Mouse (Mus musculus): ENCODE data around the gene Ypel2. TPM values are rescaled to one million over a fixed set of nuclear protein-coding genes. Genes with fewer than 3 reads are reported as not detected.

The Ypel2 gene
- total and polyA plus RNA-seq, 3 experiments = 0.23 to 0.52 TPM; not detected in 1

DNA sequence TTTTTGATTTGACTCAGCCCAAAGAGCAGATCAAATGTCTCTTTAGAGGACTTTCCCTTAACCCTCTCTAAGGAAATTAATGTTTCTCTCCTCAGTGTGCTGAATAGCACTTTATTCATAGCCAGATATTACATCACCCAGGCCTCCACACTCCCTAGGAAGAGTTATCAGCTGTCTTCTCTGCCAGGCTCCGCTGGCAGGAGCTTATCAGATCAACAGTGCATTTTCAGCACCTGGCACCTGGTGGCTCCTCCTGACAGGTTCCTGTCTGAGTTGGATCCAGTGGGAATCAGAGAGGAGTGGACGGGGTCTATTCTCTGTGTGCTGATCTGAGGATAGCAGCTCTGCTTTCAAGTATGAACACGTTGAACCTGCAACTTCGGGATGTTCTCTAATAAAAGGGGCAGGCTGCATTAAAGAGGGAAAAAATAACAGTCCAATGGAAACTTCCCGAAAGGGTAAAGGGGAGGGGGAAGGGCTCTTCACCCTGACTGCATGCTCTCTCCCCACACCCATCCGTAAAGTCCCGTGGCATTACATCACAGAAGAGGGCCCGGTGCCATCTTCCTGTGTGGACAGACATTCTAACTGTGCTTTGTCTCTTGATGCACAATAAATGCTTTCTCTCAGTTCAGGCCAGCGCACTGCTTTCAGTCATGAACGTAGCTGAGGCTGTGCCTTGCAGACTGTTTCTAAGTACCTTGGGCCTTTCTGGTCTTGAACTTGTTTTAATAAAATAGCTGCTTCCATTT lies 8.7 kb upstream of the Ypel2 start:
- DNase-seq (ENCODE audit: low read depth, low spot score) = peak; percentile 61
- no peak overlapping the region for H3K9ac ChIP-seq (ENCODE audit: control insufficient read depth, low read depth, low read length, poor library complexity, severe bottlenecking)
- no peak overlapping the region for H3K4me3 ChIP-seq (ENCODE audit: control insufficient read depth in 1 of 2, insufficient read depth in 1 of 2, low read depth in 2 of 2, low read length in 2 of 2)
- H3K27me3 ChIP-seq (ENCODE audit: control insufficient read depth in 1 of 2, insufficient read depth in 2 of 2, low read length in 2 of 2) = no peaks in the 10 kb centered on the region
- peaks cover 5 to 18% of the 10 kb centered on the region in 2 experiments for H3K4me1 ChIP-seq (ENCODE audit: control insufficient read depth in 1 of 2, insufficient read depth in 2 of 2, low read length in 2 of 2)
- no peaks in the 10 kb centered on the region for H3K79me2 ChIP-seq (ENCODE audit: control insufficient read depth, insufficient read depth, low read length, poor library complexity)
- no peak overlapping the region for H3K27ac ChIP-seq (ENCODE audit: control insufficient read depth, low read depth, low read length)
- peaks cover 0 to 11% of the 10 kb centered on the region in 2 experiments; a peak in 2 of 4 replicates for H3K36me3 ChIP-seq (ENCODE audit: control insufficient read depth in 1 of 2, insufficient read depth in 2 of 2, low read length in 2 of 2)
- no peaks in the 10 kb centered on the region for H3K9me3 ChIP-seq (replicated peaks; ENCODE audit: insufficient read depth, low read length)
- TF ChIP-seq GATA1 (IDR thresholded peaks at IDR 0.05; ENCODE audit: low read depth, low read length) = peak; percentile 75
- TF ChIP-seq POLR2A (IDR thresholded peaks at IDR 0.05; ENCODE audit: control insufficient read depth in 1 of 2, insufficient read depth in 1 of 2, low read depth in 1 of 2, low read length in 2 of 2, poor library complexity in 1 of 2) = no peak
- TF ChIP-seq MEF2A (IDR thresholded peaks at IDR 0.05; ENCODE audit: extremely low read depth, insufficient replicate concordance, low read depth, low read length, poor library complexity, severe bottlenecking) = no peak
- TF ChIP-seq RAD21 (IDR thresholded peaks at IDR 0.05; ENCODE audit: low read depth, low read length) = no peak
- no peak for TF ChIP-seq MYC (IDR thresholded peaks at IDR 0.05; ENCODE audit: low read depth, low read length)
- peak; percentile 44; the same call in 1 of the 2 replicates for TF ChIP-seq KAT2A (conservative IDR thresholded peaks at IDR 0.05; ENCODE audit: low read depth, low read length)
- no peak for TF ChIP-seq E2F4 (IDR thresholded peaks at IDR 0.05; ENCODE audit: borderline replicate concordance, low read depth, low read length)
- TF ChIP-seq TAL1 (IDR thresholded peaks at IDR 0.05; ENCODE audit: low read length) = no peak
- no peak for TF ChIP-seq CHD1 (IDR thresholded peaks at IDR 0.05; ENCODE audit: low read depth, low read length)
- no peak for TF ChIP-seq NELFE (IDR thresholded peaks at IDR 0.05; ENCODE audit: low read depth, low read length)
- peak; percentile 92 for TF ChIP-seq TCF12 (IDR thresholded peaks at IDR 0.05; ENCODE audit: low read depth, low read length)
- no peak for TF ChIP-seq USF2 (IDR thresholded peaks at IDR 0.05; ENCODE audit: borderline replicate concordance in 1 of 2, insufficient read depth in 1 of 2, low read depth in 1 of 2, low read length in 2 of 2)
- no peak for TF ChIP-seq CTCF (IDR thresholded peaks at IDR 0.05 in 2 of 3, conservative IDR thresholded peaks at IDR 0.05 in 1 of 3; ENCODE audit: control insufficient read depth in 1 of 3, insufficient read depth in 1 of 3, low read depth in 2 of 3, low read length in 3 of 3, poor library complexity in 1 of 3, severe bottlenecking in 1 of 3)
- no peak for TF ChIP-seq ZC3H11A (IDR thresholded peaks at IDR 0.05; ENCODE audit: low read depth, low read length)
- no peak for TF ChIP-seq HCFC1 (IDR thresholded peaks at IDR 0.05; ENCODE audit: low read depth, low read length)
- peak; percentile 98 for TF ChIP-seq ETS1 (IDR thresholded peaks at IDR 0.05; ENCODE audit: low read depth, low read length)
- no peak for TF ChIP-seq ZKSCAN1 (IDR thresholded peaks at IDR 0.05; ENCODE audit: low read depth, low read length)
- peak; percentile 49 for TF ChIP-seq MAFK (IDR thresholded peaks at IDR 0.05; ENCODE audit: borderline replicate concordance, low read depth, low read length)
- TF ChIP-seq GABPA (IDR thresholded peaks at IDR 0.05; ENCODE audit: low read depth, low read length) = no peak
- no peak for TF ChIP-seq JUND (IDR thresholded peaks at IDR 0.05; ENCODE audit: low read depth, low read length)
- peak; percentile 61 for TF ChIP-seq MXI1 (IDR thresholded peaks at IDR 0.05; ENCODE audit: low read depth, low read length)
- TF ChIP-seq RCOR1 (IDR thresholded peaks at IDR 0.05; ENCODE audit: low read depth, low read length) = peak; percentile 59; the same call in 1 of the 2 replicates
- TF ChIP-seq POLR2AphosphoS5 (IDR thresholded peaks at IDR 0.05; ENCODE audit: borderline replicate concordance, low read depth, low read length) = no peak
- TF ChIP-seq MAX (IDR thresholded peaks at IDR 0.05; ENCODE audit: low read length) = no peak
- TF ChIP-seq MYB (IDR thresholded peaks at IDR 0.05; ENCODE audit: low read depth, low read length) = no peak
- TF ChIP-seq EP300 (IDR thresholded peaks at IDR 0.05; ENCODE audit: low read depth in 1 of 2, low read length in 2 of 2) = peak; percentile 67 to 82
- TF ChIP-seq SIN3A (IDR thresholded peaks at IDR 0.05; ENCODE audit: low read length) = no peak; the same call in 1 of the 2 replicates
- TF ChIP-seq NRF1 (IDR thresholded peaks at IDR 0.05; ENCODE audit: insufficient read depth, low read depth, low read length, poor library complexity, severe bottlenecking) = no peak
- TF ChIP-seq SMC3 (IDR thresholded peaks at IDR 0.05; ENCODE audit: low read depth, low read length) = no peak
- no peak for TF ChIP-seq TBP (IDR thresholded peaks at IDR 0.05; ENCODE audit: low read depth, low read length)
- TF ChIP-seq UBTF (IDR thresholded peaks at IDR 0.05; ENCODE audit: borderline replicate concordance, insufficient read depth, low read depth, low read length) = no peak
- TF ChIP-seq POLR2AphosphoS2 (IDR thresholded peaks at IDR 0.05; ENCODE audit: low read length) = no peak
- TF ChIP-seq ZMIZ1 (IDR thresholded peaks at IDR 0.05; ENCODE audit: low read depth, low read length) = no peak
- no peak for TF ChIP-seq ELF1 (IDR thresholded peaks at IDR 0.05; ENCODE audit: low read depth, low read length)
- TF ChIP-seq ZNF384 (IDR thresholded peaks at IDR 0.05; ENCODE audit: low read depth, low read length) = no peak
- no peak for TF ChIP-seq MAZ (IDR thresholded peaks at IDR 0.05; ENCODE audit: low read depth, low read length)
- no peak for TF ChIP-seq CHD2 (IDR thresholded peaks at IDR 0.05; ENCODE audit: low read length)
